Mouse (Mus musculus) retina, postnatal 1 day (tissue): ENCODE results near the gene Cela3a.
"Not testable (repeated sequence)": the region's sequence is repeated elsewhere in the genome, so short reads cannot be mapped to it uniquely, and the experiment has no call there.

Experiments
- DNase-seq: peaks from one replicate; pipeline ENCODE4 v3.0.0-alpha.2; 2012

Gene Cela3a

GRCm38 (mm10) chr4:137412185-137412709, 2.7 kb upstream of the Cela3a start:
- DNase-seq: not testable (repeated sequence)

DNA sequence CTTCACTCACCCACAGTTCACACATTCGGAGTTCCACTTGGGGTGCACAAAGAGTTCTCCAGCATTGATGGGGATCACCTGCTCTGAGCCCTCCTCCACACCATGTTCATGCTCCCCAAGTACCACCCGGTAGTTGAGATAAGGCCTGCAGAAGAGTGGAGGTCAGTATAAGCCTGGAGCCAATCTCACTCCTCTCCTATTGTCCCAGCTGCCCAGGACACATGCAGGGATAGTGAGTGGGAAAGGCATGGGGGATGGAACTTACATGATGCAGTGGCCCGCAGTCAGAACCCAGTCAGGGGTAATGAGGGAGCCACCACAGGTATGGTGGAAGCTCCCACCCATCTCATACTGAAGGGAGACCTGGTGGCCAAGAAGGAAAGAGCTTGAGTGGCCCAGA, 4.0 kb downstream of the Cela3a start:
- no peak for DNase-seq

DNA sequence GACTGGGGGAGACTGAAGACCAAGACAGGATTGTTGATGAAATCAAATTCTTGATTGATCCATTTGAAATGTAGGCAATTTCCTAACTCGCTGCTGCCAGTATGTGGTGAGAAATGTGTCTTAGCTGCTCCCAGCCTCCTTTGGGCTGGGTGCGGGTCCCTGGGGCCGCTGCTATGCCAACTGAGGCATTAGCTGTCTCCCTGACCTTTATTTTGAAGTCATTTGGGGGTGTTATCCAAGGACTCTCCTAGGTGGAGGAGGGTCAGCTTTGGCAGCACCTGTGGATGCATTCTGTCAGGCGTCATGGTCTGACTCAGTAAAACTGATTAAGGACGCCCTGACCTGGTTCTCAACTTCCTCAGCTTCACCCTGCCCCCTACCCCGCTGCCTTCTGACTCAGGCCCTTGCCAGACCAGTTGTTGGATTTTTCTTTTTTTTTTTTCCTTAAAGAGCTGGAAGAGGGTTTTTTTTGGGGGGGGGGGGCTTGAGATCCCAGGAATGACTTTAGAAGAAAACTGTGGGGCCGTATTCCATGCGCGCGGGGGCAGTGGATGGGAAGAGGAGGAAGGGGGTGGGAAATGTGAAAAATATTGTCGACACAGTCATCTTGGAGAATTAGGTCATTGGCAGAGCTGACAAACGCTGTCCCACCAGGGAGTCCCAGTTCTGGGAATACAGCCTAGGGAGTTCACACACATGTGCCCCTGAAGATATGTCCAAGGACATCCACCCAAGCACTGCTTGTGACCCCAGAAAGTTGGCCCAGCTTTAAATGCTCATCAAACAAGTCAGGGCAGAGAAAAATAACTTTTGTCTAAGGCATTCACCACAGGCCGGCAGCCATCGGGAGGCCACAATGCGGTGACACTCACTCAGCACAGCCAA, 12.7 kb downstream of the Cela3a start:
- DNase-seq: peak; percentile 49

DNA sequence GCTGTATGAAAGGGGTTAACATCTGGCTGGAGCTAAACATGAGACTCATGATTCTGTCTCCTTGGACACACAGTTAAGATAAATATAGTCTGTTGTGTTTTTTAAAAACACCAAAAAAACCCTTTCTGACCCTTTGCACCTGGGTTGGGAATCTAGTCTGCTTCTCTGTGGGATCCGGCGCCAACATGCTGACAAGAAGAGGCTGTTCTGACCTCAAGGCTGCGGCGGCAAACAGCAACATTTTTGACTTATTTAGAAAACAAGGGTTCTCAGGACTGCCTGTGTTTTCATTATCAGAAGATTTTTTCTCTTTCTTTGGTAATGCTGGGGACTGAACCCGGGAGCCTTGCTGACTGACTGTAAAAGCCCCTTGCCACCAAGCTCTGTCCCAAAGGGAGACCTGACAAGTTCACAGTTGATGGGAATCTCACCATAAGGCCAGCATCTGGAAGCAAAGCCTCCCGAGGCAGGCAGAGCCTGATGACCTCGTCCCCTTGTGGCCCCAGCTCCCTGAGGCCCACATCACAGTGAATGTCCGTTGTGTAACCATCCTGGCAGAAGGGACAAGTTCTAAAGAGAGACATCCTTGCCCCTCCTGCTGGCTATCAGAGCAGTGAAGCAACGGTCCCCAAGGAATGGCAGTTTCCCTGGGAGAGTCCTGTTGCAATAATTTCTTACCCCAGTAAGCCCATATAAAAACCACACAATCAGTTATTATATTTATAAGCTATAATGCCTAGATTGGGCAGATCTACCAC, 16.0 kb downstream of the Cela3a start:
- DNase-seq: no peak

GRCm38 (mm10) chr4:137392874-137393273, 16.7 kb downstream of the Cela3a start:
- no peak for DNase-seq

- no peak for DNase-seq
Measured at GRCm38 (mm10) chr4:137391287-137391686, 18.3 kb downstream of the Cela3a start.

DNA sequence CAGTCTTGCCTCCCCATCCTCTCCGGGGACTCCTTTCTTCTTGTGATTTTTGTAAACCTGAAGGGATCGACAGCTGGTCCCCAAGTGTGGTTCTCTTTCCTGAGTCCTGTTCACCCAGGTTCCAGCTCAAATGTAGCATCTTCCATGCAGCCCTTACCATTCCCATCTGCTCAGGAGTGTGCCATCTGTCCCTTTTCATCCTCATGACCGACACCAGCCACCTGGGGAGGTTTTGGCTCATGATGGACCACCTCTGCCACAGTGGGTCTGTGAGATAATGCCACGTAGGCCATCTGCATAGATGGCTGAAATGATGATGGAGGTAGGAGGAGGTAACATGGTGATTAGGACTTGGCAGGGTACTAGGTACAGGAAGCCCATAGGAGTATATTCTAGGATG, 19.4 kb downstream of the Cela3a start:
- no peak for DNase-seq

DNA sequence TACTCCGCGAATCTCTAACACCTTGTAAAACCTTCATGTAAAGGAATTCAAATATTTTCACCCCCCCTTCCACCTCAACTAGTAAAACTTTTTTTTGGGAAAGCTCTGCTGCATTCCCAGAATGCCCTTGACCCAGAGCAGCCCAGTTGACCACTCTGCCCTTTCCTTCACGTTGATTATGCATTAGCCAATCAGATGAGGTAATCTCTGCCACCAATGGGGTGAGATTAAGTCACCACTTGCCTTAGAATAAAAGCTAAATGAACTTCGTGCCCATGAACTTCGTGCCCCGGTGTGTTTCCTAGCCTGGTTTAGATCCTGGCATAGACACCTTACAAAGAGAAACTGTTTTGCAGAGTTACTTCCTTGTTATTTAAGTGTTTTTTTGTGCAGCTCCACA, 20.6 kb downstream of the Cela3a start:
- peak; percentile 41 for DNase-seq

GRCm38 (mm10) chr4:137388059-137388794, 21.4 kb downstream of the Cela3a start:
- DNase-seq: peak; percentile 97

GRCm38 (mm10) chr4:137387482-137388058, 22.0 kb downstream of the Cela3a start:
- DNase-seq: no peak

GRCm38 (mm10) chr4:137380702-137381605, 28.6 kb downstream of the Cela3a start:
- DNase-seq: no peak

GRCm38 (mm10) chr4:137379713-137380255, 29.8 kb downstream of the Cela3a start:
- no peak for DNase-seq

- DNase-seq: no peak
Measured at GRCm38 (mm10) chr4:137379085-137379484, 30.5 kb downstream of the Cela3a start.

DNA sequence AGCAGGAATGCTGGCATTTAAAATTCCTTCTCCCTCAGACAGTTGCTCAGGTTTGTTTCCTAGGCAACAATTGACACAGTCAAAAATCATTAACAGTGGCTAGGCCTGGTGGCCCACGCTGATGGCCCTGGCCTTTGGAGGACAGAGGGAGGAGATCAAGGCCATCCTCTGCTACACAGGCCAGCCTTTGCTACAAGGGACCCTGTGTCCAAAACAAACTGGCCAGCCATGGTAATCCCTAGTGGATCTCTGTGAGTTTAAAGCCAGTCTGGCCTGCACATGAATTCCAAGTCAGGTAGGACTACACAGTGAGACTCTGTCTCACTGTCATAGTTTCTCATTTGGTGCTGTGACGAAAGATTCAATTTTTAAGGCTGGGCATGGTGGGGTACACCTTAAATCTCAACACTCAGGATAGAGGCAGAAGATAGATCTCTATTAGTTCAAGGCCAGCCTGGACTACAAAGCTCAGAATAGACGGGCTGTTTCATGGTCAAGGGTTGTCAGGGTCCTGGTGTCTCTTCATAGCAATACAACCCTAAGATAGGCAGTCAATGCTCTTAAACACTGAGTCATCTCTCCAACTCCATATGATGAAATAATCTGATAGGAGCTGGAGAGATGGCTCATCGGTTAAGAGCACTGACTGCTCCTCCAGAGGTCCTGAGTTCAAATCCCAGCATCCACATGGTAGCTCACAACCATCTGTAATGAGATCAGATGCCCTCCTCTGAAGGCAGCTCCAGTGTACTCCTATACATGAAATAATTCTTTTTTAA, 31.9 kb downstream of the Cela3a start:
- DNase-seq: no peak

GRCm38 (mm10) chr4:137376778-137377177, 32.8 kb downstream of the Cela3a start:
- no peak for DNase-seq

- peak; percentile 38 for DNase-seq
Measured at GRCm38 (mm10) chr4:137375314-137376278, 34.0 kb downstream of the Cela3a start.

DNA sequence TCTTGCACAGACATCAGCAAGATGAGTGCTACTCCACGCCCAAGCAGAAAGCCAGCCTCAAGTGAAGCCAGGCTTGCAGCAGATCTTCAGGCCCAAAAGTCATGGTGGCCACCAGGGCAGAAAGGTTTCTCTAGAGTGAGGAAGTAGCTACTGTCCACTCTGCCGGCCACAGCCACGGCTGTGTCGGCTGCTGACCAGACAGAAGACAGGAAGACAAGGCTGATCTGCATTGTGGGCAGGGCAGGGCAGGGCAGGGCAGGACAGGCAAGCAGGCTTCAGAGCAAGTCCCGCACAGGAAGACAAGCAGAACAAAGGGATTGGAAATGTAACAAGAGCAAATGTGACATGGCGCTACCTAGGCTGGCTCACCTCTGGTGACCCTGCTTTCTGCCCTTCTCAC, 35.9 kb downstream of the Cela3a start:
- DNase-seq: no peak

DNA sequence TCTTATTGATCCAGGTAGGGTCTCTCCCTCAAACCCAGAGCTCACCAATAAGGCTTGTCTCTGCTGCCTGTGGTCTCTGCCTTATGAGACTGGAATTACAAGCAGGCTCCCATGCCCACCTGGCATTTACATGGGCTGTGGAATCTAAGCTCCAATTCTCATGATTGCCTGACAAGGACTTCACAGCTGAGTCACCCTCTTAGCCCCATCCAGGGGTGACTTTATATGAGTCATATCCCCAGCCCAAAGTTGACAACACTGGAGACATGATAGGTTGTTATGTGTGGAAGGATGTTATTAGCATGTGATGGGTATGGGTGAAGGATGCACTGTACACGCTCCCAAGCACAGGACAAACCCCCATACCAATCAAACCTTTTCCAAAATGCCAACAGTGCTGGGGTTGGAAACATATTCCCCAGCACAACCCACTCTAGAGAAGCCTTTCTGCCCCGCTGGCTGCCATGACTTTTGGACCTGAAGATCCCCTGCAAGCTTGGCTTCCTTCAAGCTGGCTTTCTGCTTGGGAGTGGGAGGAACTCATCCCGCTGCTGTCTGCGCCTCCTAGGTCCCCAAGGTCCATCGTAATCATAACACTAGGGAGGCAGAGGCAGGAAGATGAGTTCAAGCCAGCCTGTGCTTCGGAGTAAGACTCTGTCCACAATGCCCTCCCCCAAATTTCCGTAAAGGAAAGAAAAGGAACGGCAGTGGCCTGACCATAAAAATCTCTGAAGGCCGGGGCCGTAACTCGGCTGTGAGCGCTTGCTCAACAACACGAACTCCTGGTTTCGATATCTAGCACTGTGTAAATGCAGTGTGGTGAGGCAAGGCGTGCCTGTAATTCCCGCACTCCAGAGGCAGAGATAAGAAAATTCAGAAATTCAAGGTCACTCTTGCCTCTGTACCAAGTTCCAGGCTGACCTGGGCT, 37.7 kb downstream of the Cela3a start:
- DNase-seq: no peak
